Mouse (Mus musculus): Measurements from ENCODE around the gene Pros1. TPM values are rescaled to one million over a fixed set of nuclear protein-coding genes. Genes with fewer than 3 reads are reported as not detected.

The Pros1 gene
- polyA plus RNA-seq, 1 experiment, result 7.9 TPM

DNA sequence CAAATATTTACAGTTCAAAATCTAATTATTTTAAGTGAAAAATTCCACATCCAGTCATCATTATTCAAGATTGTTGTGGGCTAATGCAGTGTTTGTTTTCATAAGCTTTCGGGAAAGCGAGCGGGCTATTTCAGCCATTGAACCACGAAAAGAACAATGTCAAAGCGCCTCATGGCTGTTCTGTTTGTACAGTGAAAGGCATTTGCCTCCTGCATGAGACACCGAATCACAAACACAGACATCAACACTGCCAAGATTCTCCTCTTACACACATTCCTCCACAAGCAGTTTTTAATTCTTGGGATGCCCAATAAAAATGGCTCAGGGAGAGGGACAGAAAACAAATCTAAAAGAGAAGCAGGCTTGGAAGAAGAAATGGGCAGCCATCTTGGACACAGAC lies 20.0 kb downstream of the Pros1 start:
- Histone ChIP-seq H3K4me3 (no peak overlapping the region), H3ac (ENCODE audit: control insufficient read depth, insufficient read length) (no peak overlapping the region), H3K36me3 (ENCODE audit: control insufficient read depth, insufficient read depth) (no peaks in the 10 kb centered on the region), H3K4me2 (ENCODE audit: low read depth) (no peak overlapping the region), H3K79me2 (ENCODE audit: control insufficient read depth, insufficient read depth) (no peaks in the 10 kb centered on the region), H3K27me3 (ENCODE audit: control insufficient read depth, insufficient read depth, insufficient read length) (no peaks in the 10 kb centered on the region)
- no peak for TF ChIP-seq USF1 (IDR thresholded peaks at IDR 0.05; ENCODE audit: low read depth)
- TF ChIP-seq CEBPB (IDR thresholded peaks at IDR 0.05; ENCODE audit: insufficient read depth, poor library complexity, severe bottlenecking), result no peak
- TF ChIP-seq MYOG (IDR thresholded peaks at IDR 0.05; ENCODE audit: control insufficient read depth in 1 of 3, insufficient read depth in 1 of 3, insufficient read length in 2 of 3, low read depth in 2 of 3), result no peak
- no peak for TF ChIP-seq TCF3 (IDR thresholded peaks at IDR 0.05; ENCODE audit: insufficient read length, low read depth)
- TF ChIP-seq POLR2AphosphoS2 (IDR thresholded peaks at IDR 0.05; ENCODE audit: insufficient read length, low read depth), result no peak
- no peak for TF ChIP-seq TCF12 (IDR thresholded peaks at IDR 0.05; ENCODE audit: insufficient read depth, poor library complexity, severe bottlenecking)
- TF ChIP-seq POLR2A (IDR thresholded peaks at IDR 0.05; ENCODE audit: insufficient read length, low read depth), result no peak
- TF ChIP-seq SRF (IDR thresholded peaks at IDR 0.05; ENCODE audit: control insufficient read depth, insufficient read length, low read depth), result no peak
- no peak for TF ChIP-seq MYOD1 (IDR thresholded peaks at IDR 0.05; ENCODE audit: control insufficient read depth in 1 of 3, insufficient read length in 2 of 3, low read depth in 2 of 3)
- no peak for TF ChIP-seq MAX (IDR thresholded peaks at IDR 0.05; ENCODE audit: low read depth)
- no peak for TF ChIP-seq E2F4 (IDR thresholded peaks at IDR 0.05; ENCODE audit: insufficient read depth)
- TF ChIP-seq REST (IDR thresholded peaks at IDR 0.05; ENCODE audit: insufficient read depth, insufficient read length), result no peak

DNA sequence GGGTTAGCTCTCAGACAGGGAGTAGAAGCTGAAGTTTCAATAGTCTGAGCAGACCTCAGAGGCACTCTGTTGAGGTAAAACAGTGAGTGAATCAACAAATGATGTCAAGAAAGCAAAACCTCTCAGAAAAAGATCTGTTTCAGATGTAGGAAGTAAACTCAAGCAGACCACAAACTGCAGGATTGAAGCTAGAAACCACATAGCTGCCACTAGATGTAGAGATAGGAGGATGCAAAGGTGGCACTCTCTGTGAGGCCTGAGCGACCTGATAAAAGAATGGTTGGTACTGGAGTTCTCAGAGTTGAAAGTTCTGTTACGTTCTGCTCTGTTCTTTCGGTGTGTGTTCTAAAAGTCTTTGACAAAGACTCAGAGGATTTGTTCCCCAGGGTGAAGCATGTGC lies 41.7 kb downstream of the Pros1 start:
- TF ChIP-seq REST (IDR thresholded peaks at IDR 0.05; ENCODE audit: insufficient read depth, insufficient read length), result no peak
- no peak for TF ChIP-seq MAX (IDR thresholded peaks at IDR 0.05; ENCODE audit: low read depth)
- no peak for TF ChIP-seq TCF12 (IDR thresholded peaks at IDR 0.05; ENCODE audit: insufficient read depth, poor library complexity, severe bottlenecking)
- no peak for TF ChIP-seq USF1 (IDR thresholded peaks at IDR 0.05; ENCODE audit: low read depth)
- TF ChIP-seq SRF (IDR thresholded peaks at IDR 0.05; ENCODE audit: control insufficient read depth, insufficient read length, low read depth), result no peak
- no peak for TF ChIP-seq MYOG (IDR thresholded peaks at IDR 0.05; ENCODE audit: control insufficient read depth in 1 of 3, insufficient read depth in 1 of 3, insufficient read length in 2 of 3, low read depth in 2 of 3)
- TF ChIP-seq E2F4 (IDR thresholded peaks at IDR 0.05; ENCODE audit: insufficient read depth), result no peak
- TF ChIP-seq MYOD1 (IDR thresholded peaks at IDR 0.05; ENCODE audit: control insufficient read depth in 1 of 3, insufficient read length in 2 of 3, low read depth in 2 of 3), result no peak
- no peak for TF ChIP-seq POLR2AphosphoS2 (IDR thresholded peaks at IDR 0.05; ENCODE audit: insufficient read length, low read depth)
- no peaks in the 10 kb centered on the region for H3K79me2 ChIP-seq (ENCODE audit: control insufficient read depth, insufficient read depth)
- no peak overlapping the region for H3K4me3 ChIP-seq
- no peak overlapping the region for H3ac ChIP-seq (ENCODE audit: control insufficient read depth, insufficient read length)
- H3K27me3 ChIP-seq (ENCODE audit: control insufficient read depth, insufficient read depth, insufficient read length), result no peaks in the 10 kb centered on the region
- H3K36me3 ChIP-seq (ENCODE audit: control insufficient read depth, insufficient read depth), result no peaks in the 10 kb centered on the region
- H3K4me2 ChIP-seq (ENCODE audit: low read depth), result no peak overlapping the region

DNA sequence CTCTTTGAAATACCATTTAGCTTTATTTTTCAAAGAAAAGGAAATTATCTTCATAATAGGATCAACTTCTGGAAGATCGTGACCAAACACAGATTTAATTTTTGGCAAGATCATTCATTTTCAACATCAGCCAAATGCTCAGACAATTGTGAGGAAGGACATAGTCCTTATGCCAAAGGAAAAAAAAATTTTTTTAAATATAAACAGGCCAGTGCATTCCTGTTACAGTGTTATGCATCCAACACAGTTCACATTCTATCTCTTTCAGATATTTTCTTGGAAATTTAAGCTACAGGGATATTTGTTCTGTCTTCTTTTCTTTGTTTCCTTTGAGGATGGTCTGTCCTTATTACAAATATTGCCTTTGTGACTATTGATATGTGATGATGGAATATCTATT lies 57.3 kb downstream of the Pros1 start:
- Histone ChIP-seq H3K27me3 (ENCODE audit: control insufficient read depth, insufficient read depth, insufficient read length) (no peaks in the 10 kb centered on the region), H3K4me2 (ENCODE audit: low read depth) (no peak overlapping the region), H3K36me3 (ENCODE audit: control insufficient read depth, insufficient read depth) (no peaks in the 10 kb centered on the region), H3K79me2 (ENCODE audit: control insufficient read depth, insufficient read depth) (no peaks in the 10 kb centered on the region), H3K4me3 (no peak overlapping the region), H3ac (ENCODE audit: control insufficient read depth, insufficient read length) (no peak overlapping the region)
- TF ChIP-seq SRF (IDR thresholded peaks at IDR 0.05; ENCODE audit: control insufficient read depth, insufficient read length, low read depth), result no peak
- no peak for TF ChIP-seq REST (IDR thresholded peaks at IDR 0.05; ENCODE audit: insufficient read depth, insufficient read length)
- TF ChIP-seq TCF12 (IDR thresholded peaks at IDR 0.05; ENCODE audit: insufficient read depth, poor library complexity, severe bottlenecking), result no peak
- no peak for TF ChIP-seq E2F4 (IDR thresholded peaks at IDR 0.05; ENCODE audit: insufficient read depth)
- TF ChIP-seq MYOG (IDR thresholded peaks at IDR 0.05; ENCODE audit: control insufficient read depth in 1 of 3, insufficient read depth in 1 of 3, insufficient read length in 2 of 3, low read depth in 2 of 3), result no peak
- TF ChIP-seq MAX (IDR thresholded peaks at IDR 0.05; ENCODE audit: low read depth), result no peak
- no peak for TF ChIP-seq POLR2A (IDR thresholded peaks at IDR 0.05; ENCODE audit: insufficient read length, low read depth)
- TF ChIP-seq USF1 (IDR thresholded peaks at IDR 0.05; ENCODE audit: low read depth), result no peak
- no peak for TF ChIP-seq MYOD1 (IDR thresholded peaks at IDR 0.05; ENCODE audit: control insufficient read depth in 1 of 3, insufficient read length in 2 of 3, low read depth in 2 of 3)
- no peak for TF ChIP-seq CEBPB (IDR thresholded peaks at IDR 0.05; ENCODE audit: insufficient read depth, poor library complexity, severe bottlenecking)
- no peak for TF ChIP-seq TCF3 (IDR thresholded peaks at IDR 0.05; ENCODE audit: insufficient read length, low read depth)

GRCm38 (mm10) chr16:62912246-62912645 lies 58.1 kb downstream of the Pros1 start:
- Histone ChIP-seq H3K79me2 (ENCODE audit: control insufficient read depth, insufficient read depth) (no peaks in the 10 kb centered on the region), H3K4me3 (no peak overlapping the region), H3ac (ENCODE audit: control insufficient read depth, insufficient read length) (no peak overlapping the region), H3K36me3 (ENCODE audit: control insufficient read depth, insufficient read depth) (no peaks in the 10 kb centered on the region), H3K27me3 (ENCODE audit: control insufficient read depth, insufficient read depth, insufficient read length) (no peaks in the 10 kb centered on the region), H3K4me2 (ENCODE audit: low read depth) (no peak overlapping the region)
- TF ChIP-seq POLR2A (IDR thresholded peaks at IDR 0.05; ENCODE audit: insufficient read length, low read depth), result no peak
- no peak for TF ChIP-seq MYOD1 (IDR thresholded peaks at IDR 0.05; ENCODE audit: control insufficient read depth in 1 of 3, insufficient read length in 2 of 3, low read depth in 2 of 3)
- TF ChIP-seq CEBPB (IDR thresholded peaks at IDR 0.05; ENCODE audit: insufficient read depth, poor library complexity, severe bottlenecking), result no peak
- TF ChIP-seq SRF (IDR thresholded peaks at IDR 0.05; ENCODE audit: control insufficient read depth, insufficient read length, low read depth), result no peak
- no peak for TF ChIP-seq E2F4 (IDR thresholded peaks at IDR 0.05; ENCODE audit: insufficient read depth)
- TF ChIP-seq POLR2AphosphoS2 (IDR thresholded peaks at IDR 0.05; ENCODE audit: insufficient read length, low read depth), result no peak
- no peak for TF ChIP-seq MYOG (IDR thresholded peaks at IDR 0.05; ENCODE audit: control insufficient read depth in 1 of 3, insufficient read depth in 1 of 3, insufficient read length in 2 of 3, low read depth in 2 of 3)
- no peak for TF ChIP-seq TCF3 (IDR thresholded peaks at IDR 0.05; ENCODE audit: insufficient read length, low read depth)
- TF ChIP-seq USF1 (IDR thresholded peaks at IDR 0.05; ENCODE audit: low read depth), result no peak
- TF ChIP-seq MAX (IDR thresholded peaks at IDR 0.05; ENCODE audit: low read depth), result no peak
- no peak for TF ChIP-seq TCF12 (IDR thresholded peaks at IDR 0.05; ENCODE audit: insufficient read depth, poor library complexity, severe bottlenecking)
- TF ChIP-seq REST (IDR thresholded peaks at IDR 0.05; ENCODE audit: insufficient read depth, insufficient read length), result no peak

Measured in myocyte (in vitro differentiated cells).